Mouse (Mus musculus) MEL (cell line): Measurements from ENCODE around the gene Cyth2. TPM values are rescaled to one million over a fixed set of nuclear protein-coding genes. Genes with fewer than 3 reads are reported as not detected.
A peak's percentile ranks its signal among the peaks of the same experiment; 100 is the strongest.

Experiments
- DNase-seq: peaks from one replicate; pipeline ENCODE4 v3.0.0; 2011; ENCODE audit warnings: low read depth, low spot score
- H3K27ac ChIP-seq: 2 replicates; pipeline ENCODE4 v1.5.1; 2012; ENCODE audit warnings: low read depth, mild to moderate bottlenecking, control low read depth, low read length, moderate library complexity; ENCODE audit not compliant: control insufficient read depth
- H3K27me3 ChIP-seq, 2 experiments: fragments of 150-350 bp in 1 of 2; sonication (generic) in 1 of 2; 2 replicates each; pipeline ENCODE4 v1.6.1; 2012; ENCODE audit warnings: low read length in 2 of 2, mild to moderate bottlenecking in 2 of 2, improper control_type of control experiment in 1 of 2, moderate library complexity in 1 of 2; ENCODE audit not compliant: insufficient read depth in 2 of 2, control insufficient read depth in 1 of 2
- H3K36me3 ChIP-seq, 2 experiments: 2 replicates each; pipeline ENCODE4 v1.6.1; 2012 to 2014; ENCODE audit warnings: low read length in 2 of 2, improper control_type of control experiment in 1 of 2, inconsistent platforms in 1 of 2, mild to moderate bottlenecking in 1 of 2; ENCODE audit not compliant: insufficient read depth in 2 of 2, control insufficient read depth in 1 of 2
- H3K4me1 ChIP-seq, 2 experiments: fragments of 150-350 bp in 1 of 2; sonication (generic) in 1 of 2; 2 replicates each; pipeline ENCODE4 v1.6.1; 2012; ENCODE audit warnings: low read length in 2 of 2, improper control_type of control experiment in 1 of 2, mild to moderate bottlenecking in 1 of 2; ENCODE audit not compliant: insufficient read depth in 2 of 2, control insufficient read depth in 1 of 2
- H3K4me3 ChIP-seq, 2 experiments: fragments of 150-350 bp in 1 of 2; sonication (generic) in 1 of 2; 2 replicates each; pipeline ENCODE4 v1.5.1; 2012; ENCODE audit warnings: low read depth in 2 of 2, low read length in 2 of 2, mild to moderate bottlenecking in 2 of 2, moderate library complexity in 2 of 2, control low read depth in 1 of 2, improper control_type of control experiment in 1 of 2; ENCODE audit not compliant: control insufficient read depth in 1 of 2, insufficient read depth in 1 of 2
- H3K79me2 ChIP-seq: 2 replicates; pipeline ENCODE4 v1.6.1; 2012; ENCODE audit warnings: mild to moderate bottlenecking, low read length, moderate library complexity; ENCODE audit not compliant: control insufficient read depth, poor library complexity, insufficient read depth
- H3K9ac ChIP-seq: 2 replicates; pipeline ENCODE4 v1.6.1; 2012; ENCODE audit warnings: low read depth, mild to moderate bottlenecking, control low read depth, low read length, moderate library complexity; ENCODE audit not compliant: control insufficient read depth, poor library complexity, severe bottlenecking
- H3K9me3 ChIP-seq: fragments of 150-350 bp; sonication (generic); replicated peaks from 2 replicates; pipeline ENCODE4 v1.6.1; 2012; ENCODE audit warnings: mild to moderate bottlenecking, low read length, improper control_type of control experiment, moderate library complexity; ENCODE audit not compliant: insufficient read depth
- CHD2 ChIP-seq: IDR thresholded peaks from 2 replicates; pipeline ENCODE4 v1.6.1; 2011; ENCODE audit warnings: low read length, improper control_type of control experiment
- CTCF ChIP-seq, 3 experiments: IDR thresholded peaks in 2 of 3; conservative IDR thresholded peaks in 1 of 3; 2 replicates each; pipeline ENCODE4 v1.5.1; 2011 to 2012; ENCODE audit warnings: low read length in 3 of 3, low read depth in 2 of 3, mild to moderate bottlenecking in 2 of 3, improper control_type of control experiment in 1 of 3, inconsistent platforms in 1 of 3, mixed read lengths in 1 of 3, moderate library complexity in 1 of 3; ENCODE audit not compliant: control insufficient read depth in 1 of 3, insufficient read depth in 1 of 3, poor library complexity in 1 of 3, severe bottlenecking in 1 of 3
- E2F4 ChIP-seq: IDR thresholded peaks from 2 replicates; pipeline ENCODE4 v1.6.1; 2011; ENCODE audit warnings: low read depth, low read length, improper control_type of control experiment, borderline replicate concordance
- ELF1 ChIP-seq: IDR thresholded peaks from 2 replicates; pipeline ENCODE4 v1.6.1; 2014; ENCODE audit warnings: low read depth, mild to moderate bottlenecking, inconsistent platforms, low read length, improper control_type of control experiment, moderate library complexity
- EP300 ChIP-seq, 2 experiments: IDR thresholded peaks; 2 replicates each; pipeline ENCODE4 v1.6.1; 2011; ENCODE audit warnings: improper control_type of control experiment in 2 of 2, low read length in 2 of 2, low read depth in 1 of 2, mild to moderate bottlenecking in 1 of 2
- ETS1 ChIP-seq: IDR thresholded peaks from 2 replicates; pipeline ENCODE4 v1.6.1; 2012; ENCODE audit warnings: low read depth, mild to moderate bottlenecking, inconsistent platforms, low read length, improper control_type of control experiment, moderate library complexity
- GABPA ChIP-seq: IDR thresholded peaks from 2 replicates; pipeline ENCODE4 v1.6.1; 2012; ENCODE audit warnings: low read depth, mild to moderate bottlenecking, inconsistent platforms, low read length, improper control_type of control experiment, moderate library complexity
- HCFC1 ChIP-seq: IDR thresholded peaks from 2 replicates; pipeline ENCODE4 v1.6.1; 2012; ENCODE audit warnings: low read depth, mild to moderate bottlenecking, inconsistent platforms, low read length, improper control_type of control experiment, moderate library complexity
- KAT2A ChIP-seq: conservative IDR thresholded peaks from 2 replicates; pipeline ENCODE4 v1.6.1; 2012; ENCODE audit warnings: low read depth, low read length, improper control_type of control experiment, inconsistent platforms
- MAX ChIP-seq: IDR thresholded peaks from 2 replicates; pipeline ENCODE4 v1.6.1; 2011; ENCODE audit warnings: low read length, improper control_type of control experiment
- NELFE ChIP-seq: IDR thresholded peaks from 2 replicates; pipeline ENCODE4 v1.6.1; 2011; ENCODE audit warnings: low read depth, low read length, improper control_type of control experiment
- NRF1 ChIP-seq: IDR thresholded peaks from 2 replicates; pipeline ENCODE4 v1.6.1; 2014; ENCODE audit warnings: low read depth, mild to moderate bottlenecking, inconsistent platforms, low read length, improper control_type of control experiment, moderate library complexity; ENCODE audit not compliant: poor library complexity, insufficient read depth, severe bottlenecking
- POLR2AphosphoS2 ChIP-seq: IDR thresholded peaks from 2 replicates; pipeline ENCODE4 v1.6.1; 2011; ENCODE audit warnings: low read length, improper control_type of control experiment
- RAD21 ChIP-seq: IDR thresholded peaks from 2 replicates; pipeline ENCODE4 v1.6.1; 2011; ENCODE audit warnings: mild to moderate bottlenecking, low read depth, low read length, improper control_type of control experiment
- SIN3A ChIP-seq: IDR thresholded peaks from 2 replicates; pipeline ENCODE4 v1.6.1; 2012; ENCODE audit warnings: low read length, improper control_type of control experiment, inconsistent platforms
- SMC3 ChIP-seq: IDR thresholded peaks from 2 replicates; pipeline ENCODE4 v1.6.1; 2011; ENCODE audit warnings: low read depth, low read length, improper control_type of control experiment
- TAL1 ChIP-seq: IDR thresholded peaks from 2 replicates; pipeline ENCODE4 v1.6.1; 2012; ENCODE audit warnings: mild to moderate bottlenecking, inconsistent platforms, low read length, moderate library complexity, mixed read lengths
- TBP ChIP-seq: IDR thresholded peaks from 2 replicates; pipeline ENCODE4 v1.8.0; 2011; ENCODE audit warnings: low read depth, low read length, improper control_type of control experiment
- UBTF ChIP-seq: IDR thresholded peaks from 2 replicates; pipeline ENCODE4 v1.6.1; 2012; ENCODE audit warnings: low read depth, mild to moderate bottlenecking, inconsistent platforms, low read length, improper control_type of control experiment, moderate library complexity, borderline replicate concordance; ENCODE audit not compliant: insufficient read depth
- USF1 ChIP-seq: IDR thresholded peaks from 2 replicates; pipeline ENCODE4 v1.6.1; 2014; ENCODE audit warnings: low read depth, mild to moderate bottlenecking, inconsistent platforms, low read length, improper control_type of control experiment, moderate library complexity
- USF2 ChIP-seq, 2 experiments: IDR thresholded peaks; 2 replicates each; pipeline ENCODE4 v1.6.1; 2011 to 2012; ENCODE audit warnings: improper control_type of control experiment in 2 of 2, low read length in 2 of 2, borderline replicate concordance in 1 of 2, inconsistent platforms in 1 of 2, low read depth in 1 of 2, mild to moderate bottlenecking in 1 of 2; ENCODE audit not compliant: insufficient read depth in 1 of 2
- ZC3H11A ChIP-seq: IDR thresholded peaks from 2 replicates; pipeline ENCODE4 v1.6.1; 2012; ENCODE audit warnings: low read depth, mild to moderate bottlenecking, inconsistent platforms, low read length, improper control_type of control experiment
- ZKSCAN1 ChIP-seq: IDR thresholded peaks from 2 replicates; pipeline ENCODE4 v1.6.1; 2012; ENCODE audit warnings: low read depth, mild to moderate bottlenecking, inconsistent platforms, low read length, improper control_type of control experiment, moderate library complexity
- ZNF384 ChIP-seq: IDR thresholded peaks from 2 replicates; pipeline ENCODE4 v1.6.1; 2012; ENCODE audit warnings: low read depth, mild to moderate bottlenecking, inconsistent platforms, low read length, improper control_type of control experiment
- polyA plus RNA-seq, 2 experiments: library from polyadenylated mRNA; stranded (reverse) in 1 of 2; unstranded in 1 of 2; fragments of >175 nt in 1 of 2; fragments of >200 nt in 1 of 2; gene quantifications; 2 replicates each; pipeline versions ENCODE4 v1.2.1 to v1.2.4; 2012; ENCODE audit warnings: low replicate concordance in 2 of 2, low read depth in 1 of 2; ENCODE audit not compliant: insufficient read length in 2 of 2, insufficient read depth in 1 of 2, missing spikeins in 1 of 2
- total RNA-seq: library from RNA; depleted of rRNA; stranded (reverse); fragments of 300-350 nt; gene quantifications from 2 replicates; pipeline ENCODE4 v1.2.3, GENCODE M21; 2012

Gene Cyth2
- total and polyA plus RNA-seq, 3 experiments: 52.9 to 92.2 TPM; not detected in 1

- Histone ChIP-seq H3K9me3 (no peaks in the 10 kb centered on the region), H3K9ac (no peak overlapping the region), H3K27ac (no peak overlapping the region), H3K4me1 (no peaks in the 10 kb centered on the region), H3K79me2 (no peaks in the 10 kb centered on the region; the same call in 1 of the 2 replicates), H3K36me3 (peaks cover 0 to 6% of the 10 kb centered on the region in 2 experiments; a peak in 2 of 4 replicates), H3K4me3 (no peak overlapping the region), H3K27me3 (no peaks in the 10 kb centered on the region)
- peak; percentile 34; the same call in 1 of the 2 replicates for TF ChIP-seq POLR2AphosphoS2
- no peak for TF ChIP-seq USF2 (IDR thresholded peaks at IDR 0.05; ENCODE audit: borderline replicate concordance in 1 of 2, insufficient read depth in 1 of 2, low read depth in 1 of 2, low read length in 2 of 2)
- no peak for DNase-seq
Measured at GRCm38 (mm10) chr7:45805941-45806340, 8.4 kb downstream of the Cyth2 start.

- Histone ChIP-seq H3K4me3 (no peak overlapping the region), H3K9ac (no peak overlapping the region), H3K27me3 (no peaks in the 10 kb centered on the region)
- TF ChIP-seq USF2 (IDR thresholded peaks at IDR 0.05; ENCODE audit: borderline replicate concordance in 1 of 2, insufficient read depth in 1 of 2, low read depth in 1 of 2, low read length in 2 of 2): no peak
- TF ChIP-seq HCFC1: no peak
- no peak for TF ChIP-seq RAD21
- no peak for TF ChIP-seq SIN3A
- TF ChIP-seq SMC3: no peak
- no peak for TF ChIP-seq ETS1
- TF ChIP-seq, all 39 proteins: peak for 0
- Histone ChIP-seq H3K36me3 (no peaks in the 10 kb centered on the region), H3K9me3 (no peaks in the 10 kb centered on the region), H3K27ac (no peak overlapping the region), H3K4me1 (peaks cover 5 to 6% of the 10 kb centered on the region in 2 experiments; a peak in 2 of 4 replicates), H3K79me2 (no peaks in the 10 kb centered on the region; the same call in 1 of the 2 replicates)
- DNase-seq: no peak
Measured at GRCm38 (mm10) chr7:45802551-45802950, 11.8 kb downstream of the Cyth2 start.

- Histone ChIP-seq H3K27ac (no peak overlapping the region), H3K4me3 (peak overlapping the region; percentile 60 to 61), H3K4me1 (peaks cover 9 to 13% of the 10 kb centered on the region in 2 experiments; a peak in 3 of 4 replicates), H3K9me3 (no peaks in the 10 kb centered on the region), H3K79me2 (no peaks in the 10 kb centered on the region; the same call in 1 of the 2 replicates), H3K36me3 (peaks cover 0 to 4% of the 10 kb centered on the region in 2 experiments; a peak in 1 of 4 replicates), H3K27me3 (no peaks in the 10 kb centered on the region), H3K9ac (peak overlapping the region; percentile 56)
- DNase-seq: peak; percentile 94
- peak; percentile 86 for TF ChIP-seq SIN3A
- no peak; the same call in 1 of the 2 replicates for TF ChIP-seq KAT2A
- no peak for TF ChIP-seq TBP
- TF ChIP-seq UBTF: no peak
- TF ChIP-seq MAX: peak; percentile 45; the same call in 1 of the 2 replicates
- no peak for TF ChIP-seq E2F4
- no peak for TF ChIP-seq ELF1
- no peak for TF ChIP-seq NELFE
- TF ChIP-seq TAL1: no peak
- TF ChIP-seq NRF1: 0 out of 2 replicates have a peak, but pooled peaks have one; percentile 18
- TF ChIP-seq CHD2: no peak
- peak; percentile 93 for TF ChIP-seq ZC3H11A
- TF ChIP-seq GABPA: no peak
- no peak for TF ChIP-seq ZKSCAN1
- TF ChIP-seq CTCF (IDR thresholded peaks at IDR 0.05 in 2 of 3, conservative IDR thresholded peaks at IDR 0.05 in 1 of 3; ENCODE audit: control insufficient read depth in 1 of 3, insufficient read depth in 1 of 3, low read depth in 2 of 3, low read length in 3 of 3, poor library complexity in 1 of 3, severe bottlenecking in 1 of 3): peak in 2 of 3 experiments; percentile 94 to 99; a peak in 5 of 6 replicates
- no peak for TF ChIP-seq USF1
- TF ChIP-seq ZNF384: peak; percentile 65
- TF ChIP-seq HCFC1: peak; percentile 73
- 0 out of 4 replicates have a peak, but pooled peaks of 1 of the 2 experiments have one; percentile 23 for TF ChIP-seq EP300 (IDR thresholded peaks at IDR 0.05; ENCODE audit: low read depth in 1 of 2, low read length in 2 of 2)
- peak; percentile 99 for TF ChIP-seq SMC3
Measured at GRCm38 (mm10) chr7:45801348-45801747, 13.0 kb downstream of the Cyth2 start.
